Mouse (Mus musculus): ENCODE results near the gene Hoxd4.

The Hoxd4 gene

DNA sequence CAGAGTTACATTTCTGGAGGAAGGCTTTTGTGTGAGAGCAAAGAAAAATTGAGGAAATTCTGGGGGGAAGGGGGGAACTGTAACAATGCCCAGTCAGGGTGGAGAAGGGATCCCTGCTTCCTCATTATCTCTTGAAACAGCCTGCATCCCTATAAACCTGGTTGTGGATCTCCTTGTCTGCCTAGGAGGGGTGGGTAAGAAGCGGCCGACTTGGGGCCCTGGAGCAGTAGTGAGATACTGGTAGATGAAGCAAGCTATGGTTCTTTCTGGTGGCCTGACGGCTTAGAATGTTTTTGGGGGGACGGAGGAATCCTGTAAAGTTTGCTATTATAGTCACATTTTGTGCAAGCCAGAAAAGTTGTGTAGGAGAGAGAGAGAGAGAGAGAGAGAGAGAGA, 18.3 kb upstream of the Hoxd4 start:
- no peak for DNase-seq

DNA sequence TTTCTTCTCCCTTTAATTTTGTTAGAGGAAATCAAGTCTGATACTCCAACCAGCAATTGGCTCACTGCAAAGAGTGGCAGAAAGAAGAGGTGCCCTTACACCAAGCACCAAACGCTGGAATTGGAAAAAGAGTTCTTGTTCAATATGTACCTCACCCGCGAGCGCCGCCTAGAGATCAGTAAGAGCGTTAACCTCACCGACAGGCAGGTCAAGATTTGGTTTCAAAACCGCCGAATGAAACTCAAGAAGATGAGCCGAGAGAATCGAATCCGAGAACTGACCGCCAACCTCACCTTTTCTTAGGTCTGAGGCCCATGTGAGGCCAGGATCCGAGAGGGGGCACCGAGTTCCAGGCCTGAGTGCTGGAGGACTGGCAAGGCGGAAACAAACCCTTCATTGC, 17.7 kb upstream of the Hoxd4 start:
- DNase-seq, result no peak

- DNase-seq, result no peak
Measured at GRCm38 (mm10) chr2:74695383-74695782, 16.3 kb upstream of the Hoxd4 start.

DNA sequence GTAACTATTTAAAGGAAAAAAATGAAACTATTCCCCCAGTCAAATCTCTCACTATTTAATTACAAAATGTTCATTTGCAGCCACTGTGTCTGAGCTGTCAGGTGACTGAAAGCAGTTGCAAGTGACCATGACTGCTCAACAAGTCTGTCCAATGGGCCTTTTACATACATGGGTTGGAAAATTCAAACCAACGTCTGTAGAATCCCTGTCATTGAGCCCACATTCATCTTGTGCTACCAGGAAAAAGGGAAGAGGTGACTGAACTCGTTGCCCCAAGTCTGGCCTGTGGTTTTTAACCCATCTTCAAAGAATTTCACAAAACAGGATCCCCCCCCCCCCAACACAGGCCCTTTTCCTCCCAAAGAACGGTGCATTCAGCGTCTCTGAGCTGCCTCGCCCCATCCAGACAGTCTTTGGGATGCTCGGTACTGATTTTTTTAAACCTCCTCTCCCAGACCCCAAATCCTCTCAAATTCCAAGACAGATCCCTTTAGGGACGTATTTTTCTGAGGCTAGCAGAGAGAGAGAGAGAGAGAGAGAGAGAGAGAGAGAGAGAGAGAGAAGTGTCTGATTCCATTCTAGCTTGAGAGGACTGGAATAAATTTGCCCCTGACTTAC, 15.8 kb upstream of the Hoxd4 start:
- DNase-seq, result no peak

- DNase-seq, result no peak
Measured at GRCm38 (mm10) chr2:74696442-74697335, 15.0 kb upstream of the Hoxd4 start.

GRCm38 (mm10) chr2:74697567-74698121, 14.1 kb upstream of the Hoxd4 start, which contains the start of gene Hoxd9:
Hoxd9 (plus strand) TSS chr2:74697727.
- DNase-seq, result no peak

- DNase-seq, result no peak
Measured at GRCm38 (mm10) chr2:74698201-74699052, 13.3 kb upstream of the Hoxd4 start.

GRCm38 (mm10) chr2:74699053-74699430, 12.7 kb upstream of the Hoxd4 start:
- no peak for DNase-seq

DNA sequence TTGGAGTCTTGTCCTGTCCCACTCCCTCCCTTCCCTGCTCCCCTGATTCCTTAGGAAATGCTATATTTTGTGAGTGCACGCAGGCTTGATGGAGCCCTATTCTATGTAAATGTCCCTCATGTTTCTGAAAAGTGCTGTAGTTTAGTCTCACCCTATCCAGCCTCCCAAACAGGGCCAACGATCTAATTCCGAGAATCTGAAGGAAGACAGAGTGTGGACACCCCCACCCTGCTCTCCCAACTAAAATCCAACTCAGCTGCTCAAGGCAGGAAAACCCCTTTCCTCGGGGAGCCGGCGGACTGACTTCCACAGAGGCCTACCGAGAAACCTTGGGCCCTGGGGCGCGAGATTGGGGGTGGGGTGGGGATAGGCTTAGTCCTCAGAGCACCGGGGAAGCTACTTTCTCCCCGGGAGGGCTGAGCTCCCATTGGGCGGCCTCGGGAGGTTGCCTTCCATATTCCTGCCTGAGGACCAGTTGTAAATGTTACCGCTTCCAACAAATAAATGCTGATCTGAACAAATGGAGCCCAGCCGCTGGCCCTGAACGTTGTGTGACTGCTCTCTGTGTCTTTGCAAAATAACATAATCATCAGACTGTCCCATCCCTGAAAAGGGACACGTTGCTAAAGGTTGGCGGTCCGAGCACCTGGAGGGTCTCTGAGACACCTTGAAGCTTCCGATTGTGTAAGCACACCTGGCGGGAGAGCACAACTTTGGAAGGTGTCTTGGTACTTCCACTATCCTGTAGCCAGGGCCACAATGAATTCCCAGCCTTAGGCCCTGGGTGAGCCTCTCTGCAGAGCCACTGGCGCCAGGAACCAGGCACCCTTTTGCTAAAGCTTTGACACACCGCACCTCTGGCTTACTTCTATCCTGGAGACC, 11.8 kb upstream of the Hoxd4 start:
- DNase-seq, result no peak

GRCm38 (mm10) chr2:74700546-74701112, 11.1 kb upstream of the Hoxd4 start:
- no peak for DNase-seq

DNA sequence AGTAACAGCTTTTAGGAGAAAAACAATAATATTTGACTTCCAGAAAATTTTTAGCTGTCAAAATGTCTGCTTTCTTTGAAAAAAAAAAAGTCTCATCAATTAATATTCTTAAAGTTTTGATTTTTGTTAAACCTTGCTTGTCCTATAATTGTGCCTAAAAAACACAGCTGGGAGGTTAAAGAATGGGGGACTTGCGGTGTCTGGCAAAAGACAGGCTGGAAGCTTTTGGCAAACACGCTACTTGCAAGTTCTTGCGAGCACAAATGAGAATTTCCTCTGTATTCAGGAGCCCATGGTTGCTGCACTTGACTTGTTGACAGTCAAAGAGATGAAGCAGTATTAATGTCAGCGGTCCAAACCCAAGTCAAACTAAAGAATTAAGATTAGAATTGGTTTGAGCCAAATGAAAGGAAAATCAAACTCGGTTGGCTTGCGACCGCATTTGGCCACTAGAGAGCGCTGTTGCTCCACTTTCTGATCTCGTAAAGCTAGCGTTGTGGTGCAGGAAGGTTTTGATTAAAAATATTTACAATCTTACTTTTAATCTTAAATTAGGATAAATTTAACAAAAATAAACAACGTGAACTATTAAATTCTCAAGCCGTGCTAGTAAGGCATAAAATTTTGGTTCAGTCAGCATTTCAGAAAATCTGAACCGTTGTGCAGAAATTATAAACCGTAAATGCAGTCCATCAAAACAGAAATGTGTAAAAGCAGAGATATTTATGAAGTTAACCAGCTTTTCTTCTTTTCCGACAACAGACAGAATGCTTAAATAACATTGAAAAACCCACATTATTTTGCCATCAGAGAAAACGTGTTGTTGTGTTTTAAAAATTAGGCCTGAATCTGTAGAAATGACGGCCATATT, 9.5 kb upstream of the Hoxd4 start:
- no peak for DNase-seq

DNA sequence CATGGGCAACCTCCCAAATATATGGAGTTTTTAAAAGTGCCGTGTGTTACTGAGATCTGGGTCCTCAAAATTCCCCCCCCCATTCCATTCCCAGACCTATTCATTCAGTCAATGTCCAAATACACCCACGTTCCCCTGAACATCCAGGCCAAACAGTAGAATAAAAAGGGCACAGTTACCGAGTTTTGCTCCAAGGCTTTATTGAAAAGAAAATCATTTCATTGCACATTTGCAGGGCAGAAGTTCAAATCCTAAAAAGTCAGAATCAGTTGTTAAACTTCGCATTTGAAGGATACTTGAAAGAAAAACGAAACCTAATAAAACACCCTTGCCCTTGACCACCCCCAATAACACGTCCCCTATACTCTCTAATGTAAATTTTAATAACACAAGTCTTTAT, 8.9 kb upstream of the Hoxd4 start:
- DNase-seq, result no peak

GRCm38 (mm10) chr2:74703317-74703716, 8.4 kb upstream of the Hoxd4 start:
- DNase-seq, result no peak

DNA sequence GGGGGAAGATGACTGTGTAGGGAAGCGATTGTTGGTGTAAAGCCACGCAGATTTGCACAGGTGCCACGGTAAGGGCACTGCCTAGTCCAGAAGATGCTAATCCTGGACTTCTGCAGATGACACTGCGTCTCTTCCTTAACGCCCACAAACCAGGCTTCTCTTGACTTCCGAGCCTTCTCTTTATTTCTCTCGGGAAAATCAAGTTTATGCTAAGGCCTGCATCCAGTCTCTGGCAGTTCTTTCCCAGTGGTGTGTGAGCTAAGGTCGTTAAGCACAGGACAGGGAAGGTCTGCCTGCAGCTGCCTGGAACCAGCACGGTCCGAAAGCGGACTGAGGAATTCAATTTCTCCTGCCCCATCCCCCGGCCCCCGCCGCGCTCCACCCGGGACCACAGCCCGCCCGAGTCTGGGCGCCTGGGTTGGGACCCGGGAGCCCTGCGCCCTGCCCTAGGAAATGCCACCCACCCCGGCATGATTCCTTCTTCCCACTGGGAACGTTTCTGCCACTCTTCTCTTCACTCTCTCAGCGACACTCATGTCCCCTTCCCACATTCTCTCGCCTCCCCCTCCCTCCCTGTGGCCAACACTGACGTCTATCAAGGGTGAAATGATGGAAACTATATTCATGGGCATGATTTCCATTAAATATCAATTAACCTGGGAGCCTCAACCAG, 7.9 kb upstream of the Hoxd4 start:
- no peak for DNase-seq

DNA sequence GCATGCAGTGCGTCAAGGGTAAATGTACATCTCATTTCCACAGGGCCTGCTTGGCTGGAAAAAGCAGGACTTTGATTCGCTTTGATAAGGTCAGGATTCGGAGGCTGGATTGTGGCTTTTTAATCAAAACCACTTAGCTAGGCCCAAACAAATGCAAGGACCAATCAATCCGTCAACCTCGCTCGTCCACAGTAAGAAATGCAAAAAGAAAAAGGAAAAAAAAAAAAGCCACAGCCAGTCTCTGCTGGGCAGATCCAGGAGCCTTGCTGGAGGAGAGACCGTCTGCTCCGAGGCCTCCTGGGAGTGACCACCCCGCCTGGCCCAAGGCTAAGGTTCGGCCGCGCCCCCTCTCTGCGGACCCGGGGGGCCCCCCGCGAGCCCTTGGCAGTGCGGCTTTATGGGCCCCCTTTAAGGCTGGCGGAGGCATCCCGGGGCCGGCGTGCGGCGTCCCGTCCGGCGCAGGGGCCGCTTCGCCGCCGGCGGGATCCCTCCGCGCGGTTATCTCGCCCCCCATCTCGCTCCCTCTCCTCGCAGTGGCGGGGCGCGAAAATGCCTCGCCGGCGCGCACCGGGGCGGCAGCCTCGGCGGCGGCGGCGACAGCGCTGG, 7.2 kb upstream of the Hoxd4 start, which contains the start of gene Hoxd8:
Hoxd8 (plus strand) TSS at position 223 of the 606 bp plus-strand sequence.
- no peak for DNase-seq

- no peak for DNase-seq
Measured at GRCm38 (mm10) chr2:74704999-74705466, 6.7 kb upstream of the Hoxd4 start.

DNA sequence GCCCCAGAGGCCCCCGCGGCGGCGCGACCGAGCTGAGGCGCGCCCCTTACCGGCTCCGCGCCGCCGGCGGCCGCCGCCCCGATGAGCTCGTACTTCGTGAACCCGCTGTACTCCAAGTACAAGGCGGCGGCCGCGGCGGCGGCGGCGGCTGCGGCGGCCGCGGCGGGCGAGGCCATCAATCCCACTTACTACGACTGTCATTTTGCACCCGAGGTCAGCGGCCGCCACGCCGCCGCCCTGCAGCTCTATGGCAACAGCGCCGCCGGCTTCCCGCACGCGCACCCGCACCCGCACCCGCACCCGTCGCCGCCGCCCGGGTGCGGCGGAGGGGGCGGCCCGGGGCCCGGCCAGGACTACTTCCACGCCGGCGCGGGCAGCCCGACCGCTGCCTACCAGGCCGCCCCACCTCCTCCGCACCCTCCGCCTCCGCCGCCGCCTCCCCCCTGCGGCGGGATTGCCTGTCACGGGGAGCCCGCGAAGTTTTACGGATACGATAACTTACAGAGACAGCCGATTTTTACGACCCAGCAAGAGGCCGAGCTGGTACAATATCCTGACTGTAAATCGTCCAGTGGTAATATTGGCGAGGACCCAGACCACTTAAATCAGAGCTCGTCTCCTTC, 6.2 kb upstream of the Hoxd4 start:
- no peak for DNase-seq

- DNase-seq, result no peak
Measured at GRCm38 (mm10) chr2:74706393-74706960, 5.3 kb upstream of the Hoxd4 start.

DNA sequence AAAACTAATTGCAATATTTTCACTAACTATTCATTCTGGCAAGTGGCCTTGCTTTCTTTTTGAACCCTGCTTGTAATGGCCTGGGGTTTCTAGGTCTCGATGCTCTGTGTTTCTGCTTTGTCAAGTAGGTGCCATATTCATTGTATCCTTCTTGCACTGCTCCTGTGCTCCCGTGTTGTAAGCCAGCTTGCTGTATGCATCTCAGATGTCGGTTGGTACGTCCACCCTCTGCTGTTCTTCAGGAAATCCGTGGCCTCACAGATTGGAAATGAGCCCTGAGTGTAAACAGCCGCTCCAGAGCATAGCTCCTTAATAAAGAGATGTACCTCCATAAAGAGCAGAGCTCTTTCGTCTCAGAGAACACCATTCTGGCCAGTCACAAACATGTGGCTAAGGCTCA, 4.1 kb upstream of the Hoxd4 start:
- DNase-seq, result no peak

Data from layer of hippocampus, adult 9-11 months (tissue).